Mouse (Mus musculus) forebrain, embryonic 14.5 days (tissue): Measurements from ENCODE around the gene Klf12. TPM values are rescaled to one million over a fixed set of nuclear protein-coding genes. Genes with fewer than 3 reads are reported as not detected.

Experiments
- ATAC-seq: fragments of 200-750 bp; cut with Nextera tagmentation; 2 replicates; pipeline ENCODE4 v1.8.0; 2017; ENCODE audit warnings: mild to moderate bottlenecking, moderate library complexity
- DNase-seq: peaks from one replicate; pipeline ENCODE4 v3.0.0-alpha.2; 2015; ENCODE audit warnings: low spot score
- H3K27ac ChIP-seq: fragments of 300-500 bp; sonication (generic); 2 replicates; pipeline ENCODE4 v1.5.1; 2014; ENCODE audit warnings: low read depth, mild to moderate bottlenecking, control low read depth, low read length, moderate library complexity
- H3K27me3 ChIP-seq: fragments of 300-500 bp; sonication (generic); replicated peaks from 2 replicates; pipeline ENCODE4 v1.6.1; 2014; ENCODE audit warnings: low read length, control low read depth, mixed read lengths; ENCODE audit not compliant: control insufficient read depth, insufficient read depth
- H3K36me3 ChIP-seq: fragments of 300-500 bp; sonication (generic); 2 replicates; pipeline ENCODE4 v1.6.1; 2014; ENCODE audit warnings: low read length, control low read depth; ENCODE audit not compliant: control insufficient read depth, insufficient read depth
- H3K4me1 ChIP-seq: fragments of 300-500 bp; sonication (generic); 2 replicates; pipeline ENCODE4 v1.6.1; 2014; ENCODE audit warnings: antibody characterized with exemption, low read length, control low read depth; ENCODE audit not compliant: control insufficient read depth, insufficient read depth
- H3K4me2 ChIP-seq: fragments of 300-500 bp; sonication (generic); 2 replicates; pipeline ENCODE4 v1.6.1; 2014; ENCODE audit warnings: mild to moderate bottlenecking, control low read depth, low read length
- H3K4me3 ChIP-seq: fragments of 300-500 bp; sonication (generic); 2 replicates; pipeline ENCODE4 v1.5.1; 2014; ENCODE audit warnings: low read depth, low read length, control low read depth
- H3K9ac ChIP-seq: fragments of 300-500 bp; sonication (generic); 2 replicates; pipeline ENCODE4 v1.6.1; 2014; ENCODE audit warnings: mild to moderate bottlenecking, low read length, control low read depth, moderate library complexity
- H3K9me3 ChIP-seq: fragments of 300-500 bp; sonication (generic); replicated peaks from 2 replicates; pipeline ENCODE4 v1.6.1; 2016; ENCODE audit warnings: low read length, control low read depth, mixed read lengths; ENCODE audit not compliant: control insufficient read depth
- WGBS: fragments of 180-500 bp; shearing (Covaris S2); extraction: QIAGEN DNeasy Blood & Tissue Kit; methylation state at CpG from one replicate; pipeline ENCODE4 v1.1.7; 2014; 5-methylcytosine and 5-hydroxymethylcytosine counted together
- polyA plus RNA-seq: library from polyadenylated mRNA; unstranded; fragments of >200 nt; fragmentation: Nextera tagmentation; extraction: Ambion mirVana; gene quantifications from 2 replicates; pipeline ENCODE4 v1.2.1, GENCODE M21; 2014

Gene Klf12
- polyA plus RNA-seq, 1 experiment from 2014 or later, result 16.3 TPM

DNA sequence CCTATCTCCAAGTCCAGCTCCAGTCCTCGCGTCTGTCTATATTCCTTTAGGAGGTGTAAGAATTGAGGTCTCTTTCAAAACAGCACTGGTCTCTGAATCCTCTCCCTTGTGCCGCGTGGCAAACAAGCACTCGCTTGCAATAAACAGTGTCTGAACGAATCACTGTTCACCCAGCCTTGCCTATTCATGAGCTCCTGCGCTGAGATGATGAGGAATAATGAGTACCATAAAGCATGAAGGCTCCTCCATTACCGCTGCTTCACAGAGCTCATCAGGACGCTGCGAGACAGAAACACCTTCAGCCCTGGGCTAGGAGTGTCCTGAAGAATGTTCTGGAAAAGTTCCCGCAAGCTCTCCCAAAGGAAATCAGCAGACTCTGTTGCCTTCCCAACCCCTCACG is 179.7 kb downstream of the Klf12 start:
- DNase-seq (peak; percentile 35), ATAC-seq (peak; percentile 61)
- Histone ChIP-seq H3K4me1 (peaks cover 28% of the 10 kb centered on the region), H3K4me2 (0 out of 2 replicates have a peak overlapping the region, but pooled peaks have one; percentile 5), H3K36me3 (no peaks in the 10 kb centered on the region; the same call in 1 of the 2 replicates), H3K9ac (no peak overlapping the region), H3K27me3 (no peaks in the 10 kb centered on the region), H3K4me3 (no peak overlapping the region), H3K27ac (peak overlapping the region; percentile 55; the same call in 1 of the 2 replicates), H3K9me3 (no peaks in the 10 kb centered on the region)
- 23% methylated on average over 12 of the region's 12 CpGs for WGBS

DNA sequence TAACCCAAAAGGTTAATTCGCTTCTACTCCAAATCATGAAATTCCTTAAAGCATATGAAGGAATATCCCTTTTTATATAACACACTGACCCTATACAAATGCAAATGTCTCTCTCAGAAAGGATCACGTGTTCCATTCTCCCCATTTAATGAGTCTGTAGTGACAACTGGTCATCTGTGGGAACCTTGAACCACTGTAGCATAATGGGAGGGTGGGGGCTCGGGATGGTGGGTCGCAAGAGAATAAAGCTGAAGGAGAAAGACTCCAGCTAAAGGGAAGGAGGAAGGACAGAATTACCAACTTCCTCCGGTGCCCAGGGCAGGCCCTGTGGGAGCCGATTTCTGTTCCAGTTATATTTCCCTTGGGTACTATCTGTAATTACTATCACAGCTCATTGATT is 180.7 kb downstream of the Klf12 start:
- ATAC-seq, result peak; percentile 69
- H3K36me3 ChIP-seq, result no peaks in the 10 kb centered on the region; the same call in 1 of the 2 replicates
- H3K4me2 ChIP-seq, result no peak overlapping the region
- DNase-seq, result no peak
- H3K27ac ChIP-seq, result peak overlapping the region; percentile 55; the same call in 1 of the 2 replicates
- no peak overlapping the region for H3K9ac ChIP-seq
- 14% methylated on average over 6 of the region's 6 CpGs for WGBS
- H3K4me1 ChIP-seq, result peaks cover 28% of the 10 kb centered on the region
- H3K27me3 ChIP-seq, result no peaks in the 10 kb centered on the region
- H3K9me3 ChIP-seq, result no peaks in the 10 kb centered on the region
- no peak overlapping the region for H3K4me3 ChIP-seq

DNA sequence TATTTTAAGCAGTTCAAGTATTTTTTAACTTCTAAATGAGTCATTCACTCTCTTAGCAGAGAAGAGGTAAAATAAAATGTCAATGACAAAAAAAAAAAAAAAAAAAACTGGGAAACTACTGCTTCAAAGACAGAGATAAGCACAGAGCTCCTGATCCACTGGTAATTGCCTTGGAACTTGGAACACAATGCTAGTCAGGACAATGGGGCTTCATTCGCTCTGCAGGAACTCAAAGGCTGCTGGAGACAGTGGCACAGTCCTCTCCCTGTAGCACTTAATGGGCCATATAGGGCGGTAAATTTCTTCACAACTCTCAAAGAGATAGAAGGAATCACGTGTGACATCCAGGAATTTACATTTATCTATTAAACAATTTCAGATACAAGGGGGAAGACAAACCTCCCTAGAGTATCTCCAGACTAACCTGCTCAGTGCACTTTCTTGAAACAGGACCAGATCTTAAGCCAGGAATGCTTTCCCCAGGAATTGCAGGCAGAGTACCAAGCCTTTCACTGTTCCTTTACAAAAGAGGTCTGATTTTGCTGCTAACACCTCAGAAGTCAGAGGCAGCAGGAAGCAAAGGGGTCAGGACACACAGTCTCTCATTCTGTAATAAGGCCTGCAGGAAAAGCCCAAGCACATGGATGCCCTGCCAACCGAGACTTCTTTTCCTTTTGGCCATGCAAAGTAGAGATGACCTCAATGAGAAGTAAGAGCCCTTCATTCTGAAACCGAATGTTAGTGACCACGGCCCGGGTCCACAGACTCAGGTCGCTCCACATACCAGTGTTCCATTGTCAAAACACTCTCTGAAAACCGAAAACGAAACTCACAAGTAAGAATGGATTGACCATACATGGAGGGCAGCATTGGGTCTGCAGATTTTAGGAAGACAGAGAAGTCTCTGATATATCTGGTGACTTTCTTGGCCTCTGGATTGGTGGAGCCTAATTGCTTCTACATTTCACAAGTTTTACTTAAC is 187.0 kb downstream of the Klf12 start:
- H3K27ac ChIP-seq, result no peak overlapping the region

DNA sequence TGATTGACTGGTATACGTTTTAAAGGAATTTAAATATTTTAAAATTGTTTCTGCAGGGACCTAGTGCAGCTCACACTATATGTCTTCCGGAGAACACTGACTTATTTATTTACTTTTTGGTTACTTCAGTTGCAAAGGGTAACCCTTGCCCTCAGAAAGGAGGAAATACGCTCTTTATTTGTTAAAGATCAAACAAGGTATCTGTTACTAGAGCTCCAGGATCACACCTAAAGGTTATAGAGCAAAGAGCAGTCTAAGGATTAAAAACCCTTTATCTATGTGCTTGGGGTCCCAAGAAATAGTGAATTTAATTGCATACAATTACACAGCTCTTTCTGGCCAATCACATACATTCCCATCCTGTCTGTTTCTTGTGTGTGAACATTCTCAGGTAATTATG is 188.7 kb downstream of the Klf12 start:
- Histone ChIP-seq H3K4me1 (peaks cover 4% of the 10 kb centered on the region; the same call in 1 of the 2 replicates), H3K4me2 (no peak overlapping the region), H3K9ac (no peak overlapping the region), H3K27me3 (no peaks in the 10 kb centered on the region), H3K9me3 (no peaks in the 10 kb centered on the region), H3K4me3 (no peak overlapping the region), H3K27ac (no peak overlapping the region), H3K36me3 (no peaks in the 10 kb centered on the region)
- 89% methylated on average over 3 of the region's 3 CpGs for WGBS
- ATAC-seq, result no peak
- no peak for DNase-seq

More for the DNA sequence above, 187.0 kb downstream of the Klf12 start:
- DNase-seq, result no peak
- H3K4me2 ChIP-seq, result no peak overlapping the region
- WGBS, result 58% methylated on average over 10 of the region's 10 CpGs
- H3K9ac ChIP-seq, result no peak overlapping the region
- H3K4me1 ChIP-seq, result peaks cover 4% of the 10 kb centered on the region; the same call in 1 of the 2 replicates
- no peaks in the 10 kb centered on the region for H3K27me3 ChIP-seq
- no peaks in the 10 kb centered on the region for H3K36me3 ChIP-seq
- ATAC-seq, result no peak
- no peaks in the 10 kb centered on the region for H3K9me3 ChIP-seq
- H3K4me3 ChIP-seq, result no peak overlapping the region

DNA sequence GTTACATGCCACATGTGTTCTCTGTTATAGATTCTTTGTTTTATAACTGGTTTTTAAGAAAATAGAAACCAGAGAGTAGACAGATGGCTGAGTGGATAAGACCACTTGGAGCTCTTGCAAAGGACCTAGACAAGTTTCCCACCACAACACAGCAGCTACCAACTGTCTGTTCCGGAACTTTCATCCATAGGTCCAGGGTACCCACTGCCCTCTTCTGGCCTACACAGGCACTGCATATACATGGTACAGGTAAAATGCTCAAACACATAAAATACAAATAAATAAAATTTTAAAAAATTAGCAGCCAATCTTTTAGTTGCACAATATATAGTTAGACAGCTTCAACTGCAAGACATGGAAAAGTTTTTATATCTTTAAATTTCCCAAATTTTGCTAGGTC is 194.0 kb downstream of the Klf12 start:
- WGBS, result 97% methylated on average over 1 of the region's 1 CpGs
- no peak for ATAC-seq
- no peak for DNase-seq

DNA sequence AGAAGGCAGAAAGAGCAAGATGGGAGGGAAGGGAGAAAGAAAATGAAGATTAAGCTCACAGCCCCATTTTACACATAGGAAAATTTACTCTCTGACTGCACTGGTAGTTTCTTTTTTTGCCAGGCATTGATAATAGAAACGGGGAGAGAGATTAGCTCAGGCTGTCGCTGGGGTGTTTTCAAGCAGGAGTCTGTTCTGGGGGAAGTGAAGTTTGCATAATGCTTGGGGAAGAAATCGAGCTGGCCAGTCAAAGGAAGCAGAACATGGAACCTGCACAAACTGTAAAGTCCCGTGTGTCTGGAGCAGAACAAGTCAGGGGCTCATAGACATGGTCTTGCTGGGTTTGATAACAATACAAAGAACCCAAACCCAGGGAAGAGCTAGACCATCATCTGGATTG is 204.9 kb downstream of the Klf12 start:
- no peaks in the 10 kb centered on the region for H3K27me3 ChIP-seq
- no peak overlapping the region for H3K27ac ChIP-seq
- H3K36me3 ChIP-seq, result no peaks in the 10 kb centered on the region
- ATAC-seq (no peak), DNase-seq (no peak)
- 73% methylated on average over 4 of the region's 4 CpGs for WGBS
- no peaks in the 10 kb centered on the region for H3K9me3 ChIP-seq
- no peak overlapping the region for H3K4me2 ChIP-seq
- H3K4me1 ChIP-seq, result no peaks in the 10 kb centered on the region
- no peak overlapping the region for H3K4me3 ChIP-seq
- no peak overlapping the region for H3K9ac ChIP-seq

More for the DNA sequence above, 194.0 kb downstream of the Klf12 start:
- H3K9me3 ChIP-seq, result no peaks in the 10 kb centered on the region
- H3K4me2 ChIP-seq, result no peak overlapping the region
- H3K27ac ChIP-seq, result no peak overlapping the region
- no peak overlapping the region for H3K4me3 ChIP-seq
- no peaks in the 10 kb centered on the region for H3K27me3 ChIP-seq
- no peaks in the 10 kb centered on the region for H3K4me1 ChIP-seq
- H3K9ac ChIP-seq, result no peak overlapping the region
- H3K36me3 ChIP-seq, result no peaks in the 10 kb centered on the region

DNA sequence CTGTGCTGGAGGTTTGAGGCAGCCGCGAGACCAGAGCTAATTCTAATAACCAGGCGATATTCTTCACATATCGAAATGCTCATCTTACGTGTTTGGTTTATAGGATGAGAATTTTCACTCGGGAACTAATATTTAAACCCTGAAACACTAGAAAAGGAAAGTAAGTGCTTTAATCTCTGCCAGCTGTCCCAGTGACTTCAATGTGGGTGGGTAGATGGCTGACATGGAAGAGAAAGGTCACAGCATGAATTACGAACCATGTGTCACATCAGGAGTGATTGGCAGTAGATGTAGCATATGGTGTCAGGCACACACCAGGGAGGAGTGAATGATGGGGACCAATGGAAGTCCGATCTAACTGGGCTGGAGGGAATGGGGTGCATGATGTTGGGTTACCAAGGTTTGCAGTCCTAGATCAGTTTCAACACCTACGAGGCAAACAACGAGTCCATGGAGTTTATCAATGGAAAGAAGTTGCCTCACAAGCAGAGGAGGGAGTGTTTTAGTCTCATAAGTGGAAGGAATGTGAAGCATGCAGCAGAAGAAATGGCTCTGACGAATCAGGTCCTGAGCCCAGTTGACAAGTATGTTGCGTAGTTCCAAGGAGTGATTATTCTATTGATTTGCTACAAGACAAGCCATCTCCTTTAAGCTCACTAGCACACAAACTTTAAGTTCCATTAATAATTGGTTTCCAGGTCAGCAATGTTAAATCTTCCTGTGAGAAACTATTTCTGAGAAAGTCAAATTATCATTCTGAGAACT is 211.9 kb downstream of the Klf12 start:
- 89% methylated on average over 12 of the region's 12 CpGs for WGBS

DNA sequence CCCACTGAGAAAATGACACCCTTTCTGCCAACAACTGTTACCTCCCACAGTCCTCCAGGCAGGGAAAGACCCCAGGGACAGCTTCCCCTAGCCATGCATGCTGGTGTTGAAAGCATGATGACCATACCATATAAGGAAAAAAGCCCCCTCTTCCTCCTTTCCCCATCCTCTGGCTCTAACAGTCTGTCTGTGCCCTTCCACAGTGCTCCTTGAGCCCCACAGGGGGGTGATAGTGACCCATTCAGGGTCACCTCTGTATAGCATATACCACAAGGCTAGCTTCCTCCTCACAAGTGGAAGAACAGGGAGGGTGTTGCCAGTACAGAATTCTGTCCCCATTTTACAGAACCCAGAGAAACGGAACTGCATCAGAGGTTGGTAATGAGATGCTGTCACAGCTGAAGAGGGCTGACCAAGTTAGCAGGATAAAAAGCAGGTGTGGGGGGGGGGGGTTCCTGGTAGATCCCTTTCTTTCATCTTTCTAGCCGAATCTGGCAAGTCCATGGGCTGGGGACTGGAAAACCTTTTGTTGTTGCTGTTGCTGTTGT is 214.9 kb downstream of the Klf12 start:
- H3K9ac ChIP-seq, result no peak overlapping the region
- H3K36me3 ChIP-seq, result no peaks in the 10 kb centered on the region
- no peaks in the 10 kb centered on the region for H3K4me1 ChIP-seq
- H3K27ac ChIP-seq, result no peak overlapping the region
- DNase-seq (no peak), ATAC-seq (no peak)
- H3K4me2 ChIP-seq, result no peak overlapping the region
- WGBS, result 32% methylated on average over 2 of the region's 2 CpGs
- H3K4me3 ChIP-seq, result no peak overlapping the region
- no peaks in the 10 kb centered on the region for H3K9me3 ChIP-seq
- no peaks in the 10 kb centered on the region for H3K27me3 ChIP-seq

More for the DNA sequence above, 211.9 kb downstream of the Klf12 start:
- Histone ChIP-seq H3K4me1 (no peaks in the 10 kb centered on the region), H3K4me2 (no peak overlapping the region), H3K9ac (no peak overlapping the region), H3K36me3 (no peaks in the 10 kb centered on the region), H3K27me3 (no peaks in the 10 kb centered on the region), H3K27ac (no peak overlapping the region), H3K9me3 (no peaks in the 10 kb centered on the region), H3K4me3 (no peak overlapping the region)
- DNase-seq (no peak), ATAC-seq (no peak)
